Mouse (Mus musculus) heart, postnatal 14 days (tissue): Measurements from ENCODE around the gene Gmds. TPM values are rescaled to one million over a fixed set of nuclear protein-coding genes. Genes with fewer than 3 reads are reported as not detected.

Experiments used
- DNase-seq, 2 experiments: peaks; one replicate each; pipeline ENCODE4 v3.0.0; 2021 to 2022
- intact Hi-C: fragments of 180-260 bp; cut with DNase I; formaldehyde crosslinking; loops from one replicate; pipeline ENCODE4 v1.15.1; 2025
- total RNA-seq, 2 experiments: library from RNA; stranded (reverse); gene quantifications; 2 replicates each; pipeline ENCODE4 v1.2.3; 2021

The Gmds gene
- total RNA-seq, 2 experiments from 2014 or later, result 6.3 to 6.6 TPM

- intact Hi-C loops, result no loop called here
- DNase-seq, result no peak
Observed at GRCm38 (mm10) chr13:32269757-32270156, 68.8 kb downstream of the Gmds start.

GRCm38 (mm10) chr13:32269261-32269660, 69.3 kb downstream of the Gmds start:
- no peak for DNase-seq
- intact Hi-C loops, result no loop called here

GRCm38 (mm10) chr13:32268284-32268683, 70.3 kb downstream of the Gmds start:
- DNase-seq, result no peak
- intact Hi-C loops, result no loop called here

GRCm38 (mm10) chr13:32267184-32267775, 71.3 kb downstream of the Gmds start:
- no peak for DNase-seq
- intact Hi-C loops, result no loop called here

GRCm38 (mm10) chr13:32266721-32267120, 71.8 kb downstream of the Gmds start:
- intact Hi-C loops, result no loop called here
- no peak for DNase-seq

- peak; percentile 67 to 81 for DNase-seq
- intact Hi-C loops, result no loop called here
Observed at GRCm38 (mm10) chr13:32256121-32256520, 82.4 kb downstream of the Gmds start.

- intact Hi-C loops, result no loop called here
Observed at GRCm38 (mm10) chr13:32252276-32252675, 86.3 kb downstream of the Gmds start.

GRCm38 (mm10) chr13:32242200-32242599, 96.3 kb downstream of the Gmds start:
- no peak for DNase-seq
- intact Hi-C loops, result no loop called here

More at GRCm38 (mm10) chr13:32252276-32252675, 86.3 kb downstream of the Gmds start:
- DNase-seq, result no peak

GRCm38 (mm10) chr13:32236269-32236678, 102.3 kb downstream of the Gmds start:
- intact Hi-C loops, result no loop called here
- DNase-seq, result peak; percentile 62 to 69

- intact Hi-C loops, result no loop called here
- no peak for DNase-seq
Observed at GRCm38 (mm10) chr13:32235046-32235445, 103.5 kb downstream of the Gmds start.

GRCm38 (mm10) chr13:32234019-32234418, 104.5 kb downstream of the Gmds start:
- DNase-seq, result peak; percentile 43 to 54
- intact Hi-C loops, result no loop called here

GRCm38 (mm10) chr13:32232391-32232790, 106.1 kb downstream of the Gmds start:
- intact Hi-C loops, result no loop called here
- no peak for DNase-seq

- DNase-seq, result no peak
- intact Hi-C loops, result no loop called here
Observed at GRCm38 (mm10) chr13:32231956-32232355, 106.6 kb downstream of the Gmds start.

GRCm38 (mm10) chr13:32227874-32228562, 110.5 kb downstream of the Gmds start:
- intact Hi-C loops, result no loop called here

GRCm38 (mm10) chr13:32217647-32218046, 120.9 kb downstream of the Gmds start:
- DNase-seq, result no peak
- intact Hi-C loops, result loop anchor here (5.0 kb wide), 3 partner anchors 80 to 465 kb away; no protein-coding TSS in a partner anchor

More at GRCm38 (mm10) chr13:32227874-32228562, 110.5 kb downstream of the Gmds start:
- no peak for DNase-seq

GRCm38 (mm10) chr13:32213702-32214452, 124.7 kb downstream of the Gmds start:
- peak; percentile 16 to 47 for DNase-seq
- intact Hi-C loops, result loop anchor here (1.0 to 5.0 kb wide), 2 partner anchors 292 to 413 kb away; no protein-coding TSS in a partner anchor

- intact Hi-C loops, result loop anchor here (5.0 kb wide), 1 partner anchor 290 kb away; no protein-coding TSS in a partner anchor
- no peak for DNase-seq
Observed at GRCm38 (mm10) chr13:32212125-32212524, 126.4 kb downstream of the Gmds start.

- intact Hi-C loops, result no loop called here
- no peak for DNase-seq
Observed at GRCm38 (mm10) chr13:32207172-32207908, 131.2 kb downstream of the Gmds start.

- peak; percentile 17 to 49 for DNase-seq
Observed at GRCm38 (mm10) chr13:32179906-32180305, 158.6 kb downstream of the Gmds start.

GRCm38 (mm10) chr13:32178682-32179081, 159.9 kb downstream of the Gmds start:
- intact Hi-C loops, result no loop called here
- no peak for DNase-seq

More at GRCm38 (mm10) chr13:32179906-32180305, 158.6 kb downstream of the Gmds start:
- intact Hi-C loops, result no loop called here
